Comparison of ENCODE assay signal across 9 mouse cellular contexts in the genomic region with DNA sequence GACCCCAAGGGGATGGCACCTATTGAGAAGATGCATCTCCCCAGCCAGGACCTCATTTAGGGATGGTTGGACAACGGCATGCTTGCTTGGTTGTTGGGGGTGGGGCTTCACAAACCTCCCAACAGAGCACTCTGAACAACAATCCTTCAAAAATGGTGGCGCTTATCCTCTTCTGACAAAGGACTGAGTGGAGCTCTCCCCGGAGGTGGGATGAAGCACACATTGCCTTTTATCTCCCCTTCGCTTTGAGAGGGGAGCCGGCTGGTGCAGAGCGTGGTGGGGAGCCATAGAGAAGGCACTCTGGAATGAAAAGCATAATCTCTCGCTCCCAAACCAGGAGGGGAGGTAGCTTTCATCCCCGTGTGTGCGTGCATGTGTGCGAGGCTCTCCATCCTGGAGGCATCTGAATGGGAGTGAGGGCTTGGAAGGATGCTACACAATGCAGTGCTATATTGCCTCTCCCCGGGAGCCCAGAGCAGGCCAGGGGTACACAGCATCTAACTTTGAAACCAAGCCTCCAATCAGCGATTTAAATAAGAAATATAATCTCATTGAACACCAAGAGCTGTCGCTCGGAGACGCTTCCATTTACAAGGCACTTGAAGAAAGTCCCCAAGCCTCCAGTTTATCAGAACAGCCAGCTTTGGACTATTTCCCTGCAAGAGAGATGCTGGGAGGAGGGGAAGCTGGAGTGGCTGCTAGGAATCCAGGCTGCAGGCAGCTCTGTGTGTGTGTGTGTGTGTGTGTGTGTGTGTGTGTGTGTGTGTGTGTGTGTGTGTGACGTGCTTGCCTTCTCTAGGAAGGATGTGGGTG.
DNase-seq lines count a peak whose midpoint lies in the region; ATAC-seq and TF ChIP-seq lines count a peak whose summit lies in the region.
"Had no signal": no experiment of that assay in that cellular context is flagged by ENCODE, and none has a peak within 500 bp of the region (broad histone marks: within the 10 kb centered on the region; RNA-seq: fewer than 3 reads in every experiment).

No protein-coding gene starts in this region.

- H3K4me1 ChIP-seq in heart, embryonic 14.5 days (ENCODE audit: control insufficient read depth in 2 of 2, insufficient read depth in 2 of 2, low read length in 2 of 2), result peaks cover 17 to 22% of the 10 kb centered on the region in 2 experiments
- H3K4me1 ChIP-seq in heart, adult 2 months (ENCODE audit: control insufficient read depth, insufficient read depth, low read length), result no peaks in the 10 kb centered on the region
- peaks cover 53% of the 10 kb centered on the region for H3K4me1 ChIP-seq in hindbrain, embryonic 10.5 days (replicated peaks)
- H3K4me1 ChIP-seq in midbrain, postnatal 0 days (ENCODE audit: insufficient read depth, low read length), result peaks cover 31% of the 10 kb centered on the region
- H3K4me1 ChIP-seq in stomach, postnatal 0 days (replicated peaks; ENCODE audit: control insufficient read depth, insufficient read depth), result no peaks in the 10 kb centered on the region
- H3K4me1 ChIP-seq in kidney, embryonic 16.5 days (ENCODE audit: insufficient read depth, low read length), result no peaks in the 10 kb centered on the region

- no peaks in the 10 kb centered on the region for H3K36me3 ChIP-seq in heart, embryonic 14.5 days (ENCODE audit: control insufficient read depth, insufficient read depth, low read length)
- no peaks in the 10 kb centered on the region for H3K36me3 ChIP-seq in heart, adult 2 months (ENCODE audit: control insufficient read depth, insufficient read depth, low read length)
- no peaks in the 10 kb centered on the region for H3K36me3 ChIP-seq in hindbrain, embryonic 10.5 days
- H3K36me3 ChIP-seq in midbrain, postnatal 0 days (ENCODE audit: insufficient read depth, low read length), result no peaks in the 10 kb centered on the region
- no peaks in the 10 kb centered on the region for H3K36me3 ChIP-seq in stomach, postnatal 0 days (ENCODE audit: control insufficient read depth, insufficient read depth, low read length)
- no peaks in the 10 kb centered on the region for H3K36me3 ChIP-seq in kidney, embryonic 16.5 days (ENCODE audit: insufficient read depth, low read length)
- H3K36me3 ChIP-seq: embryonic facial prominence, embryonic 13.5 days had no signal

- no peaks in the 10 kb centered on the region for H3K79me2 ChIP-seq in heart, adult 2 months (replicated peaks; ENCODE audit: control insufficient read depth, insufficient read depth, low read length)

- no peak for DNase-seq in heart, adult 2 months
- peak; percentile 94 for DNase-seq in brain, embryonic 14.5 days (ENCODE audit: low read depth)
- peak; percentile 64 for DNase-seq in hindbrain, embryonic 10.5 days (ENCODE audit: low spot score)
- peak; percentile 79 for DNase-seq in midbrain, postnatal 0 days (ENCODE audit: low spot score)
- no peak for DNase-seq in stomach, postnatal 0 days (ENCODE audit: low spot score)

- peak; percentile 31 for ATAC-seq in heart, embryonic 14.5 days (ENCODE audit: insufficient number of reproducible peaks, insufficient read depth, low FRiP score, low read depth)
- peak; percentile 74 for ATAC-seq in midbrain, postnatal 0 days (ENCODE audit: low FRiP score)
- ATAC-seq in stomach, postnatal 0 days (ENCODE audit: low FRiP score, low TSS enrichment), result no peak
- ATAC-seq in kidney, embryonic 16.5 days (ENCODE audit: low FRiP score, low TSS enrichment), result no peak
- ATAC-seq in erythroblast, adult 5-6 weeks (replicated peaks; ENCODE audit: low FRiP score, poor library complexity, severe bottlenecking), result no peak

- no peak overlapping the region for H3K27ac ChIP-seq in heart, embryonic 14.5 days (replicated peaks in 1 of 2; ENCODE audit: control insufficient read depth in 1 of 2, insufficient read depth in 1 of 2, low read depth in 2 of 2, low read length in 2 of 2)
- no peak overlapping the region for H3K27ac ChIP-seq in heart, adult 2 months
- H3K27ac ChIP-seq in hindbrain, embryonic 10.5 days, result peak overlapping the region; percentile 92
- peak overlapping the region; percentile 96 for H3K27ac ChIP-seq in midbrain, postnatal 0 days (ENCODE audit: low read depth, low read length)
- no peak overlapping the region for H3K27ac ChIP-seq in stomach, postnatal 0 days (replicated peaks)
- no peak overlapping the region for H3K27ac ChIP-seq in kidney, embryonic 16.5 days (ENCODE audit: low read length)
- H3K27ac ChIP-seq: embryonic facial prominence, embryonic 13.5 days had no signal

- H3K4me2 ChIP-seq in heart, embryonic 14.5 days (ENCODE audit: low read length), result peak overlapping the region; percentile 29; the same call in 1 of the 2 replicates
- no peak overlapping the region for H3K4me2 ChIP-seq in midbrain, postnatal 0 days (ENCODE audit: low read depth, low read length, poor library complexity, severe bottlenecking)
- H3K4me2 ChIP-seq in stomach, postnatal 0 days (replicated peaks; ENCODE audit: low read depth), result no peak overlapping the region
- no peak overlapping the region for H3K4me2 ChIP-seq in kidney, embryonic 16.5 days (replicated peaks; ENCODE audit: low read depth, low read length)
- H3K4me2 ChIP-seq: embryonic facial prominence, embryonic 13.5 days had no signal

- TF ChIP-seq POLR2A in heart, adult 2 months (IDR thresholded peaks at IDR 0.05; ENCODE audit: insufficient read depth, low read depth, low read length), result no peak
- 0 out of 2 replicates have a peak, but pooled peaks have one; percentile 32 for TF ChIP-seq POLR2A in brain, embryonic 14.5 days (IDR thresholded peaks at IDR 0.05; ENCODE audit: borderline replicate concordance, extremely low read depth, insufficient read depth, insufficient read length, poor library complexity, severe bottlenecking)

- no peak for TF ChIP-seq CTCF in heart, adult 2 months (IDR thresholded peaks at IDR 0.05)
- no peak for TF ChIP-seq CTCF in brain, embryonic 14.5 days (IDR thresholded peaks at IDR 0.05; ENCODE audit: borderline replicate concordance, extremely low read depth, insufficient read depth, insufficient read length)
- no peak for TF ChIP-seq CTCF in midbrain, postnatal 0 days (IDR thresholded peaks at IDR 0.05)
- no peak for TF ChIP-seq CTCF in stomach, postnatal 0 days (IDR thresholded peaks at IDR 0.05; ENCODE audit: low read depth)

- H3K27me3 ChIP-seq in heart, embryonic 14.5 days (ENCODE audit: control insufficient read depth, insufficient read depth, low read length), result peaks cover 3% of the 10 kb centered on the region; the same call in 1 of the 2 replicates
- H3K27me3 ChIP-seq in heart, adult 2 months (ENCODE audit: control insufficient read depth, insufficient read depth, low read length), result no peaks in the 10 kb centered on the region
- no peaks in the 10 kb centered on the region for H3K27me3 ChIP-seq in hindbrain, embryonic 10.5 days (ENCODE audit: insufficient read depth, poor library complexity, severe bottlenecking)
- no peaks in the 10 kb centered on the region for H3K27me3 ChIP-seq in midbrain, postnatal 0 days (ENCODE audit: insufficient read depth, low read length)
- H3K27me3 ChIP-seq in stomach, postnatal 0 days (ENCODE audit: control insufficient read depth, insufficient read depth, low read length), result no peaks in the 10 kb centered on the region
- H3K27me3 ChIP-seq in kidney, embryonic 16.5 days (ENCODE audit: insufficient read depth, low read length), result no peaks in the 10 kb centered on the region

- intact Hi-C loops in heart, adult 2 months (cut with DNase I), result no loop called here

- no peak overlapping the region for H3K4me3 ChIP-seq in heart, embryonic 14.5 days (ENCODE audit: control insufficient read depth in 1 of 2, insufficient read depth in 1 of 2, low read depth in 1 of 2, low read length in 2 of 2)
- H3K4me3 ChIP-seq in heart, adult 2 months, result no peak overlapping the region
- 0 out of 2 replicates have a peak overlapping the region, but pooled peaks have one; percentile 12 for H3K4me3 ChIP-seq in hindbrain, embryonic 10.5 days
- no peak overlapping the region for H3K4me3 ChIP-seq in midbrain, postnatal 0 days (ENCODE audit: low read depth, low read length)
- H3K4me3 ChIP-seq in stomach, postnatal 0 days (ENCODE audit: low read depth, low read length), result no peak overlapping the region
- H3K4me3 ChIP-seq in kidney, embryonic 16.5 days (ENCODE audit: low read length), result no peak overlapping the region
- H3K4me3 ChIP-seq: embryonic facial prominence, embryonic 13.5 days had no signal

- no peak for TF ChIP-seq EP300 in heart, adult 2 months (IDR thresholded peaks at IDR 0.05; ENCODE audit: insufficient read depth, low read depth, low read length)
- no peak for TF ChIP-seq EP300 in stomach, postnatal 0 days (optimal IDR thresholded peaks at IDR 0.05)

- no peaks in the 10 kb centered on the region for H3K9me3 ChIP-seq in heart, embryonic 14.5 days (ENCODE audit: control insufficient read depth, low read length)
- H3K9me3 ChIP-seq in hindbrain, embryonic 10.5 days, result no peaks in the 10 kb centered on the region
- H3K9me3 ChIP-seq in midbrain, postnatal 0 days (ENCODE audit: low read length), result no peaks in the 10 kb centered on the region
- H3K9me3 ChIP-seq in stomach, postnatal 0 days (ENCODE audit: control insufficient read depth, low read length), result no peaks in the 10 kb centered on the region
- H3K9me3 ChIP-seq in kidney, embryonic 16.5 days (ENCODE audit: low read length), result no peaks in the 10 kb centered on the region
- H3K9me3 ChIP-seq: embryonic facial prominence, embryonic 13.5 days had no signal

- no peak overlapping the region for H3K9ac ChIP-seq in heart, embryonic 14.5 days (ENCODE audit: low read length)
- no peak overlapping the region for H3K9ac ChIP-seq in heart, adult 2 months (ENCODE audit: low read depth, low read length)
- H3K9ac ChIP-seq in midbrain, postnatal 0 days (replicated peaks; ENCODE audit: low read length, poor library complexity, severe bottlenecking), result 0 out of 2 replicates have a peak overlapping the region, but pooled peaks have one; percentile 29
- no peak overlapping the region for H3K9ac ChIP-seq in stomach, postnatal 0 days (ENCODE audit: low read length)
- H3K9ac ChIP-seq in kidney, embryonic 16.5 days (replicated peaks; ENCODE audit: low read length), result no peak overlapping the region
- H3K9ac ChIP-seq: embryonic facial prominence, embryonic 13.5 days had no signal

- WGBS in heart, embryonic 14.5 days, result 27% methylated on average over 15 of the region's 16 CpGs
- WGBS in heart, adult 2 months, result 34% methylated on average over 16 of the region's 16 CpGs
- 38% methylated on average over 16 of the region's 16 CpGs for WGBS in hindbrain, embryonic 10.5 days
- 8% methylated on average over 16 of the region's 16 CpGs for WGBS in midbrain, postnatal 0 days
- 65% methylated on average over 15 of the region's 16 CpGs for WGBS in stomach, postnatal 0 days
- WGBS in kidney, embryonic 16.5 days, result 72% methylated on average over 15 of the region's 16 CpGs

Comparison
In these comparisons a context has a peak if more than half of its experiments do, and no peak if none do; other contexts are left out.
1. ATAC-seq: peak in heart, embryonic 14.5 days (single experiment) and midbrain, postnatal 0 days (single experiment); none in stomach, postnatal 0 days (single experiment), kidney, embryonic 16.5 days (single experiment) and erythroblast, adult 5-6 weeks (single experiment).
2. H3K27ac ChIP-seq: peak in hindbrain, embryonic 10.5 days (single experiment) and midbrain, postnatal 0 days (single experiment); none in heart, embryonic 14.5 days (0 of 2), heart, adult 2 months (single experiment), stomach, postnatal 0 days (single experiment) and kidney, embryonic 16.5 days (single experiment).
3. DNase-seq: peak in brain, embryonic 14.5 days (single experiment), hindbrain, embryonic 10.5 days (single experiment) and midbrain, postnatal 0 days (single experiment); none in heart, adult 2 months (0 of 2) and stomach, postnatal 0 days (single experiment).